Mouse (Mus musculus): ENCODE data around the gene Abcg4. TPM values are rescaled to one million over a fixed set of nuclear protein-coding genes. Genes with fewer than 3 reads are reported as not detected.

The Abcg4 gene
- polyA plus RNA-seq, 1 experiment from 2014 or later = 2.7 TPM

DNA sequence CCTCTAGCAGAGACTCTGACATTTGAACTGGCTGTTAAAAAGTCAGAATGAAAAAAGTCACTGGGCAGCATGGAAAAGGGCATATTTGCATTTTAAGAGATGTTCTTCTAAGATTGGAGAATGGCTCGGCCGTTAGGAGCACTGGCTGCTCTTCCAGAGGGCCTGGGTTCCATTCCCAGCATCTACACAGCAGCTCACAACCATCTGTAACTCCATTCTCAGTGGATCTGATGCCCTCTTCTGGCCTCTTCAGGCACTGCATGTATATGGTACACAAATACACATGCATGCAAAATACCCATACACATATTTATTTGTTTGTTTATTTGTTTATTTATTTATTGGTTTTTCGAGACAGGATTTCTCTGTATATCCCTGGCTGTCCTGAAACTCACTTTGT is 19.3 kb downstream of the Abcg4 start:
- Histone ChIP-seq H3K27me3 (ENCODE audit: control insufficient read depth, insufficient read depth, low read length) (no peaks in the 10 kb centered on the region), H3K9me3 (ENCODE audit: control insufficient read depth, low read length) (no peaks in the 10 kb centered on the region), H3K9ac (ENCODE audit: low read length) (no peak overlapping the region), H3K36me3 (ENCODE audit: control insufficient read depth, insufficient read depth, low read length) (0 out of 2 replicates have a peak, but pooled peaks cover 2% of the 10 kb centered on the region), H3K4me2 (ENCODE audit: low read length) (no peak overlapping the region), H3K4me3 (ENCODE audit: control insufficient read depth in 1 of 2, insufficient read depth in 1 of 2, low read depth in 1 of 2, low read length in 2 of 2) (no peak overlapping the region), H3K4me1 (ENCODE audit: control insufficient read depth in 2 of 2, insufficient read depth in 2 of 2, low read length in 2 of 2) (peaks cover 5 to 6% of the 10 kb centered on the region in 2 experiments; a peak in 3 of 4 replicates), H3K27ac (replicated peaks in 1 of 2; ENCODE audit: control insufficient read depth in 1 of 2, insufficient read depth in 1 of 2, low read depth in 2 of 2, low read length in 2 of 2) (no peak overlapping the region)
- ATAC-seq (ENCODE audit: insufficient number of reproducible peaks, insufficient read depth, low FRiP score, low read depth) = no peak
- WGBS = 79% methylated on average over 3 of the region's 3 CpGs

DNA sequence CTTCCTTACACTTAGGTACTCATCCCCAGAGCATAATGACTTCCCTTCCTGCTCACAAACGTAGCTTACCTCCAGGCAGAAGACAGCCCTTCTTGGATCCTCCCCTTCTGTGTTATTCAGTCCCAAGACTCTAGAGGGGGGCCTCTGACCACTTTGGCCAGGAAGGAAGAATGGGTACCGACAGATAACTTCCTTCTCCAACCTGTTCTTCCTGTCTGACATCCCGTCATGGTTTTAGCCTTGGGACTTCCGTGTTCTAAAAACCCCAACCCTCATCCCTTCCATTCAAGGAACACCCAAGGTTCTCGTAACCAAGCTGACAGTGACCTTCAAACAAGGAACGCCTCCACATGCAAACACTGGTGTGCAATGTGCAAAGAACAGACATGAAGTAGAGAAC is 20.0 kb downstream of the Abcg4 start, which contains the start of gene Nlrx1:
Nlrx1 (minus strand) TSS at position 168 of the 400 bp plus-strand sequence.
- Histone ChIP-seq H3K27ac (replicated peaks in 1 of 2; ENCODE audit: control insufficient read depth in 1 of 2, insufficient read depth in 1 of 2, low read depth in 2 of 2, low read length in 2 of 2) (peak within 1 kb of the TSS; percentile 80 to 85), H3K9ac (ENCODE audit: low read length) (peak within 1 kb of the TSS; percentile 90), H3K4me1 (ENCODE audit: control insufficient read depth in 2 of 2, insufficient read depth in 2 of 2, low read length in 2 of 2) (peaks cover 5 to 6% of the 10 kb centered on the region in 2 experiments; a peak in 3 of 4 replicates), H3K9me3 (ENCODE audit: control insufficient read depth, low read length) (no peaks in the 10 kb centered on the region), H3K27me3 (ENCODE audit: control insufficient read depth, insufficient read depth, low read length) (no peaks in the 10 kb centered on the region), H3K4me3 (ENCODE audit: control insufficient read depth in 1 of 2, insufficient read depth in 1 of 2, low read depth in 1 of 2, low read length in 2 of 2) (peak within 1 kb of the TSS; percentile 52 to 60), H3K36me3 (ENCODE audit: control insufficient read depth, insufficient read depth, low read length) (0 out of 2 replicates have a peak, but pooled peaks cover 3% of the 10 kb centered on the region), H3K4me2 (ENCODE audit: low read length) (peak within 1 kb of the TSS; percentile 81)
- 73% methylated on average over 6 of the region's 6 CpGs for WGBS
- ATAC-seq (ENCODE audit: insufficient number of reproducible peaks, insufficient read depth, low FRiP score, low read depth) = no peak

DNA sequence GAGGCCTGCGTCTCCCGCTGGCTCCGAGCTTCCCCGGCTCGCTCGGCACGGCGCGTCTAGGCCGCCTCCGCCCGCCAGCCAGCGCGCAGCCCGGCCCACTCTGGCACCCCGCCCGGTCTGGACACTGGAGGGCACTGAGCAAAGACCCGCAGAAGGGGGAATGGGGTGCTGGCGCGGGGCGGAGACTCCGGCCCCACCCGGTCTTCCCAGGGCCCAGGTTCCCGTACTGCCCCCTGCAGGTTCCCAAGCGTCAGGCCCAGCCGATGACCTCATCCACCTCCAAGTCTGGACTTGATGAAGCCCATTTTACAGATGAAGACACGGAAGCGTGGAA is 20.4 kb downstream of the Abcg4 start:
- H3K4me2 ChIP-seq (ENCODE audit: low read length) = peak overlapping the region; percentile 81
- H3K36me3 ChIP-seq (ENCODE audit: control insufficient read depth, insufficient read depth, low read length) = 0 out of 2 replicates have a peak, but pooled peaks cover 7% of the 10 kb centered on the region
- H3K9me3 ChIP-seq (ENCODE audit: control insufficient read depth, low read length) = no peaks in the 10 kb centered on the region
- H3K4me1 ChIP-seq (ENCODE audit: control insufficient read depth in 2 of 2, insufficient read depth in 2 of 2, low read length in 2 of 2) = peaks cover 5 to 6% of the 10 kb centered on the region in 2 experiments; a peak in 3 of 4 replicates
- 4% methylated on average over 27 of the region's 28 CpGs for WGBS
- peak overlapping the region; percentile 90 for H3K9ac ChIP-seq (ENCODE audit: low read length)
- H3K27ac ChIP-seq (replicated peaks in 1 of 2; ENCODE audit: control insufficient read depth in 1 of 2, insufficient read depth in 1 of 2, low read depth in 2 of 2, low read length in 2 of 2) = peak overlapping the region; percentile 80 to 85
- peak; percentile 87 for ATAC-seq (ENCODE audit: insufficient number of reproducible peaks, insufficient read depth, low FRiP score, low read depth)
- H3K4me3 ChIP-seq (ENCODE audit: control insufficient read depth in 1 of 2, insufficient read depth in 1 of 2, low read depth in 1 of 2, low read length in 2 of 2) = peak overlapping the region; percentile 52 to 60
- H3K27me3 ChIP-seq (ENCODE audit: control insufficient read depth, insufficient read depth, low read length) = no peaks in the 10 kb centered on the region

DNA sequence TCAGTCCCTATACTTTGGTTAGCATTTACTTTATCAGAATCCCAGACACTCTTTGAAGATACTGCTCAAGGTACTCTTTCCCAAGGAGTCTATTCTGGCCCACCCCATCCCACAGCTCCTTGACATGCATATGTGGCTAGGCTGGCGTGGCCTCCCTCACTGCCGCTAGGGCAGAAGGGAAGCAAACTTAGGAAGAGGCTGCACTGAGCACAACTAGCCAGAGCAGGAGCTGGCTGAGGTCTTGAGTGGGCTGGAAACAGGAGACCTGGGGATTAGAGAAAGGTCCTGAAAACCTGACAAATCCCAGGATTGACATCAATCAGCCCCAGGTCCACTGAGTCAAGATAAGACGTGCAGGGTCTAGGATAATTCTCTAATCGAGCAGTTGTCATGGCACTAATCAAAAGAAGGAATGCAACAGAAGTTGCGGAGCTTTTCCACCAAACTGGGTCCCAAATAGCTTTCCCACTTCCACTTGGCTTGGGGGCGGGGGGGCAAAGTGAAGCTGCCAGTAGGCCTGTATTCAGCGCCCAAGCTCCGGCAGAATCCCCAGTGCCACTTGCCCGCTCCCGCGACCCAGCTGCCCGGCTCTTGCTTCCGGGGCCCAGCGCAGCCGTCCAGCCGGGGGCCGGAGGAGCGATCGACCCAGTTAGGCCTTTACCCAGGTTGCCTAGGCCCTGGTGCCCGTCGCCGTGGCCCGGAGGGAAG is 20.9 kb downstream of the Abcg4 start:
- no peaks in the 10 kb centered on the region for H3K9me3 ChIP-seq (ENCODE audit: control insufficient read depth, low read length)
- H3K4me3 ChIP-seq (ENCODE audit: control insufficient read depth in 1 of 2, insufficient read depth in 1 of 2, low read depth in 1 of 2, low read length in 2 of 2) = peak overlapping the region; percentile 52 to 60
- no peaks in the 10 kb centered on the region for H3K27me3 ChIP-seq (ENCODE audit: control insufficient read depth, insufficient read depth, low read length)
- peaks cover 5 to 6% of the 10 kb centered on the region in 2 experiments; a peak in 3 of 4 replicates for H3K4me1 ChIP-seq (ENCODE audit: control insufficient read depth in 2 of 2, insufficient read depth in 2 of 2, low read length in 2 of 2)
- peaks cover 12% of the 10 kb centered on the region; the same call in 1 of the 2 replicates for H3K36me3 ChIP-seq (ENCODE audit: control insufficient read depth, insufficient read depth, low read length)
- ATAC-seq (ENCODE audit: insufficient number of reproducible peaks, insufficient read depth, low FRiP score, low read depth) = 0 out of 2 replicates have a peak, but pooled peaks have one; percentile 48
- peak overlapping the region; percentile 90 for H3K9ac ChIP-seq (ENCODE audit: low read length)
- H3K27ac ChIP-seq (replicated peaks in 1 of 2; ENCODE audit: control insufficient read depth in 1 of 2, insufficient read depth in 1 of 2, low read depth in 2 of 2, low read length in 2 of 2) = peak overlapping the region; percentile 80 to 85
- WGBS = 5% methylated on average over 23 of the region's 23 CpGs
- peak overlapping the region; percentile 81 for H3K4me2 ChIP-seq (ENCODE audit: low read length)

DNA sequence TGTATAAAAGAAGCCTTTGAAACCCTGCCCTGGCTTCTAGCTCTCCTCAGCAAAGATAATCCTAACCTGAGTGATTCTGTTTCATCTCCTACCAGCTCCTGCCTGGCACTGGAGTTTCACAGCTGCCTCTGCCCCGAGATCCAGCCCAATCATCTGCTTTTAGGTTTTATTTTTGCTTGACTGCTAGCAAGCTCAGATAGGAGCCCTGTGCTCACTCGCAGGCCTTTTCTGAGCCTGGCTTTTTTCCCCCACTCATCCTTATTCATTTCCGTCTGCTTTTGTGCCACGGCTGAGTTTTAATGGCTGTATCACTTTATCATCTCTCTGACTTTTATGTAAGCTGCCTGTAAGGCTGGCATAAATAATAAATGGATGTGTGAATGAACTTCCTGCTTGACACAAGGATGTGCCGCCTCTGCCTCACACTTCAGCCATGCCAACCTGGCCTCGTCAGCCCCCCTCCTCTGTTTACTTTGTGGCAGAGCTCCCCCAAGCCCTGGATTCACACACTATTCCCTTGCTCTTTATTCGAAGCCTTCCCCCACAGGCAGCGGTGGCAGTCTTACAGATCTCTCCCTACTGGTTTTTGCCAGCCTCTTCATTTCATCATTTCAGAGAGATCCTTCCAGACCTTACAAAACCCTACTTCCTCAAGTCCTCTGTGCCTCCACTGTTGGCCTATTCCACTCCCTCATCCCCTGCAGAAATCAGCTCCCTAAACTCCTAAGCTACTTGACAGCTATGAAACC is 21.8 kb downstream of the Abcg4 start:
- WGBS = 67% methylated on average over 8 of the region's 8 CpGs
- Histone ChIP-seq H3K4me1 (ENCODE audit: control insufficient read depth in 2 of 2, insufficient read depth in 2 of 2, low read length in 2 of 2) (peaks cover 5 to 6% of the 10 kb centered on the region in 2 experiments; a peak in 3 of 4 replicates), H3K4me3 (ENCODE audit: control insufficient read depth in 1 of 2, insufficient read depth in 1 of 2, low read depth in 1 of 2, low read length in 2 of 2) (no peak overlapping the region), H3K27me3 (ENCODE audit: control insufficient read depth, insufficient read depth, low read length) (no peaks in the 10 kb centered on the region), H3K9me3 (ENCODE audit: control insufficient read depth, low read length) (no peaks in the 10 kb centered on the region), H3K36me3 (ENCODE audit: control insufficient read depth, insufficient read depth, low read length) (peaks cover 18% of the 10 kb centered on the region), H3K27ac (replicated peaks in 1 of 2; ENCODE audit: control insufficient read depth in 1 of 2, insufficient read depth in 1 of 2, low read depth in 2 of 2, low read length in 2 of 2) (peak overlapping the region in 1 of 2 experiments; percentile 85; a peak in 1 of 4 replicates), H3K9ac (ENCODE audit: low read length) (peak overlapping the region; percentile 90; the same call in 1 of the 2 replicates), H3K4me2 (ENCODE audit: low read length) (peak overlapping the region; percentile 81)
- ATAC-seq (ENCODE audit: insufficient number of reproducible peaks, insufficient read depth, low FRiP score, low read depth) = no peak

DNA sequence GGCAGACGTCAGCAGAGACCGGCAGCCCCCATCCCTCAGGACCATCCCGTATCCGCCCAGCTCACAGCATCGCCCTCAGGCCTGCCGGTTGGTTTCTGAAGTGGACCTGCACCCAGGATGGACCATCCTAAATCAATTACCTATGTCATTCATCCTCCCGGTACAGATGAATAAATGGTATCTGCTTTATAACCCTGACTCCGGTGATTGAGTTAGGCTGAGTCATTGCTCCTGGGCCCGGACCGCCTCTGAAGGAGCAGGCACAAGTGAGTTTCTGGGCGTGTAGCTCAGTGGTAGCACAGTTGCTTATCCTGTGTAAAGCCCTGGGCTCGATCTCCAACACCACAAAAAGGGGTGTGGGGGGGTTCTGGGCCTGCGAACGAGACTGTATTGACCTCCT is 27.0 kb downstream of the Abcg4 start:
- no peaks in the 10 kb centered on the region for H3K27me3 ChIP-seq (ENCODE audit: control insufficient read depth, insufficient read depth, low read length)
- peaks cover 18% of the 10 kb centered on the region for H3K36me3 ChIP-seq (ENCODE audit: control insufficient read depth, insufficient read depth, low read length)
- H3K4me3 ChIP-seq (ENCODE audit: control insufficient read depth in 1 of 2, insufficient read depth in 1 of 2, low read depth in 1 of 2, low read length in 2 of 2) = no peak overlapping the region
- H3K9me3 ChIP-seq (ENCODE audit: control insufficient read depth, low read length) = no peaks in the 10 kb centered on the region
- no peak overlapping the region for H3K27ac ChIP-seq (replicated peaks in 1 of 2; ENCODE audit: control insufficient read depth in 1 of 2, insufficient read depth in 1 of 2, low read depth in 2 of 2, low read length in 2 of 2)
- 81% methylated on average over 14 of the region's 14 CpGs for WGBS
- H3K9ac ChIP-seq (ENCODE audit: low read length) = no peak overlapping the region
- H3K4me1 ChIP-seq (ENCODE audit: control insufficient read depth in 2 of 2, insufficient read depth in 2 of 2, low read length in 2 of 2) = no peaks in the 10 kb centered on the region
- H3K4me2 ChIP-seq (ENCODE audit: low read length) = no peak overlapping the region
- ATAC-seq (ENCODE audit: insufficient number of reproducible peaks, insufficient read depth, low FRiP score, low read depth) = no peak

DNA sequence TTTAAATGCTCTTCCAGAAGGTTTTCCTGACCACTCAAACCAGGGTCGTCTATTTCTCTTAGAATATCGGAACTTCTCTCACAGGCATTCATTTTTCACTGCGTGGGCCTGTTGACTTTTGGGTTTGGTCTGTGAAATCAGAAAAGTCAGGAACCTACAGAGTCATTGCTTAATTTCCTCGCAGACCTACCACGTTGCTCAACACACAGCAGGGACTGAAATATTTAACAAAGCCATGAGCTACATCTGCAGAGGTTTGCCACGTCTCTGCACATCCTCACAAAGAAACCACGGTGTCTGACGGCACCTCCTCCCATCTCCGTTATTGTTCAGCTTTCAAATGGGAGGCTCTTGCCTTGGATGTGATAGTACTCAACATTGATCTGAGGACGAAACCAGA is 29.4 kb downstream of the Abcg4 start:
- no peaks in the 10 kb centered on the region for H3K9me3 ChIP-seq (ENCODE audit: control insufficient read depth, low read length)
- H3K9ac ChIP-seq (ENCODE audit: low read length) = no peak overlapping the region
- peaks cover 16% of the 10 kb centered on the region for H3K36me3 ChIP-seq (ENCODE audit: control insufficient read depth, insufficient read depth, low read length)
- H3K4me1 ChIP-seq (ENCODE audit: control insufficient read depth in 2 of 2, insufficient read depth in 2 of 2, low read length in 2 of 2) = peaks cover 5 to 10% of the 10 kb centered on the region in 2 experiments; a peak in 2 of 4 replicates
- H3K4me3 ChIP-seq (ENCODE audit: control insufficient read depth in 1 of 2, insufficient read depth in 1 of 2, low read depth in 1 of 2, low read length in 2 of 2) = no peak overlapping the region
- no peak overlapping the region for H3K27ac ChIP-seq (replicated peaks in 1 of 2; ENCODE audit: control insufficient read depth in 1 of 2, insufficient read depth in 1 of 2, low read depth in 2 of 2, low read length in 2 of 2)
- no peak for ATAC-seq (ENCODE audit: insufficient number of reproducible peaks, insufficient read depth, low FRiP score, low read depth)
- no peaks in the 10 kb centered on the region for H3K27me3 ChIP-seq (ENCODE audit: control insufficient read depth, insufficient read depth, low read length)
- H3K4me2 ChIP-seq (ENCODE audit: low read length) = no peak overlapping the region
- 77% methylated on average over 10 of the region's 10 CpGs for WGBS
